Mouse (Mus musculus): ENCODE measurements at regions not wholly inside any gene's neighbourhood (a gene's known extent, or its start where the extent isn't known, plus 50 kb on each side); places are given as distances from the start of the nearest gene placed in this dataset.
A peak's percentile ranks its signal among the peaks of the same experiment; 100 is the strongest.

DNA sequence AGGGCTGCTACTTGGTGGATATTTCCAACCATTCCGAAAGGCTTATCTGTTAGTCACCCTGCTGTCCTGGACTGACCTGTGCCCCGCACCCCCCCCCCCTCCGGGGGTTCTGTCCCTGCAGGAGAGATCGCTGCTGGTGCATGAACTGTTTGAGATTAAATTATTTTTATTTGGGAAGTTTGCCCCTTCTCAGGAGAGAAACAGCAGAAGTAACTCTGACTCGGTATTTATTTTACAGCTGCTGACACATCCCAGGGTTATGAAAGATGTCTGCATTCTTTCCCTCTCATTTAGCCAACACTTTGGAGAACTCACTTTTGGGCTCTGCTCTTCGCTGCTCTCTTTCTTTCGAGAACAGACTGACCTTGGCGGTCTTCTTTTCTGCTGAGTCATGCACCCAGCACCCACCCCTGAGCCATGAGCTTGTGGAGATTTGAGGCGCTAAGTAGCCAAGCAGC lies 99.5 kb upstream of the Rgma start:
- peak; percentile 70 for DNase-seq

DNA sequence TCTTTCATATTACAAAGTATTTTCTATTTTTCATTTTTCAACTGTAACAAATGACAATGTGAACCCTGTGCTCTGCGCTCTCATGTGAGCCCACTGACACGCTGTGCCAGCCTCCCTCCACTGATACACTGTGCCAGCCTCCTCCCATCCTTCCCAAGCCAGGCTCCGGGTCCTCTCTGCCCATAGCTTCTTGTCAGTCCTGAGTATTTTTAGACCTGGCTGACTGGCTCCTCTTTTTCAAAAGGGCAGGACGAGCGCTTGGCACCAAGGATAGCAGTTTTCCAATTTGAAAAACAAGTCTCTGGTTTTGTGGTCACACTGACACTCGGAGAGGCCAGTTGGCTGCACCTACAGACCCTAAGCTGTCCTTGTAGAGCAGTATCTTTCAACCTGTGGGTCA lies 96.7 kb upstream of the Rgma start:
- no peak for DNase-seq

- DNase-seq, result no peak
Observed at GRCm38 (mm10) chr7:73279936-73280445, 95.3 kb upstream of the Rgma start.

- peak; percentile 8 for DNase-seq
Observed at GRCm38 (mm10) chr7:73286244-73286643, 89.1 kb upstream of the Rgma start.

- DNase-seq, result no peak
Observed at GRCm38 (mm10) chr7:73293337-73293736, 82.0 kb upstream of the Rgma start.

GRCm38 (mm10) chr7:73294399-73294798 lies 80.9 kb upstream of the Rgma start:
- DNase-seq, result no peak

GRCm38 (mm10) chr7:73302501-73302900 lies 72.8 kb upstream of the Rgma start:
- DNase-seq, result no peak

- no peak for DNase-seq
Observed at GRCm38 (mm10) chr7:73303818-73304217, 71.5 kb upstream of the Rgma start.

DNA sequence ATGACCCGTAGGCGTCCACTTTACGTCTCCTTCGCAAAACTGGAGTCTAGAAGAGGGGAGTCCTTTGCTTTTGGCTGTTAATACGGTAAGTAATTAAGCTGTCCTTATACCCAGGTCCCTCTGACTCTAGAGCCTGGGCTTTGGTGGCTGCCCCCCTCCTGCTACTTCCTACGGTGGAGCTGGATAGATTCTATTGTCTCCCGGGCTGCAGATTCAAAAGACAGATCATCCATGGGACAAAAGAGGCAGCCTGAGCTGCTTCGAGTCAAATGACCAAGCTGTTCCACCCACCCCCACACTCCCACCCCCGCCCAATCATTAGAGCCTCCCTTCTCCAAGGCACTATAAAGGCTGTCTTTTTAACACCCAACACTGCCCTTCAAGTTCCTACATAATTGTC lies 70.5 kb upstream of the Rgma start:
- DNase-seq, result no peak

DNA sequence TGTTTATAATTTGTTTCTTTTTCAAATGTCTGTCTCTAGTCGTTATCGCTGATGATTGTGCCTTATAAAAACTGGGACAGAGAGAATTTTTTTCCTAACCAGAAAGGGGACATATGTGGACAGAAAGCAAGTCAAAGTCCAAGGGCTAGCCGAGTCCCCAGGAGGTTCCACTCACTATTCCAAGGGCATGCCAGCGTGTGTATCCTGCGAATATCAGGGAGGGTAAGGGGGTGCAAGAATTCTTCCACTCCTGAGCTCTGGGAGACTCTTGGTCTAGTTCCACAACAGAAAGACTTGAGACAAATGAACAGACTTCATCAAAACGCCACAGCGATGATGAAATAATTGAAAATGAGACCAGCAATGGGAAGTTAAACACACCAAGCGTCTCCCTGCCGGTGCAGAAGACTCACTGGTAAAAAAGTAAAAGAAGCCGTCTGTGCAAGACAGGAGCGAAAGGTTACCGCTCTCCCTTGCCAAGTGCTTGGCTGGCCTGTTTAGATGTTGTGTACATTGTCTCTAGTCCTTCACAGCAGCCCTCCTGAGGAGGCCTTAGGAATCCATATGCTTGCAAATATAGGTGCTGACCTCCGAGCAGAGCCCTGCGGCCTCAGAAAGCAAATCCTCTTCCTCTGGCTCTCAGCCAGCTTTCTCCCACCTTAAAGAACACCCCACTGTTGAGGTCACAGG lies 69.9 kb upstream of the Rgma start:
- DNase-seq, result no peak

DNA sequence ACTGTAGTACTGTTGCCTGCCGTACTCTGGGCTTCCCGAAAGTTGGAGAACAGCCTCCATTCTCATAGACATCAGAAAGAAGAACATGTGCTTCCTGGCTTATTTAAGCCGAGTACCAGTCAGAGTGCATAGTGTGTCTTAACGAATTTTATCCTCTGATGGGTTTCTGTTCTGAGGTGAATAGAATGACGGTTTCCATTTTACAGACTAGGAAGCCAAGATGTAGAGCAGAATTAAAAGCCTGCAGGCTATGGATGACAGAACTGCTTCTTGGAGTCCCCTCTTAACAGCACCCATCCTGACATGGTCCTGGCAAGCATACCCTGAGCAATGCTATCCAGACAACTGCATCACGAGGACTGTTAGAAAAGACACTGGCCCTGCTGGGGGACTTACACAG lies 69.0 kb upstream of the Rgma start:
- no peak for DNase-seq

- DNase-seq, result no peak
Observed at GRCm38 (mm10) chr7:73306728-73307127, 68.6 kb upstream of the Rgma start.

- DNase-seq, result no peak
Observed at GRCm38 (mm10) chr7:73307586-73308490, 67.5 kb upstream of the Rgma start.

- DNase-seq, result no peak
Observed at GRCm38 (mm10) chr7:73308981-73309380, 66.3 kb upstream of the Rgma start.

GRCm38 (mm10) chr7:73310056-73310455 lies 65.3 kb upstream of the Rgma start:
- DNase-seq, result no peak

DNA sequence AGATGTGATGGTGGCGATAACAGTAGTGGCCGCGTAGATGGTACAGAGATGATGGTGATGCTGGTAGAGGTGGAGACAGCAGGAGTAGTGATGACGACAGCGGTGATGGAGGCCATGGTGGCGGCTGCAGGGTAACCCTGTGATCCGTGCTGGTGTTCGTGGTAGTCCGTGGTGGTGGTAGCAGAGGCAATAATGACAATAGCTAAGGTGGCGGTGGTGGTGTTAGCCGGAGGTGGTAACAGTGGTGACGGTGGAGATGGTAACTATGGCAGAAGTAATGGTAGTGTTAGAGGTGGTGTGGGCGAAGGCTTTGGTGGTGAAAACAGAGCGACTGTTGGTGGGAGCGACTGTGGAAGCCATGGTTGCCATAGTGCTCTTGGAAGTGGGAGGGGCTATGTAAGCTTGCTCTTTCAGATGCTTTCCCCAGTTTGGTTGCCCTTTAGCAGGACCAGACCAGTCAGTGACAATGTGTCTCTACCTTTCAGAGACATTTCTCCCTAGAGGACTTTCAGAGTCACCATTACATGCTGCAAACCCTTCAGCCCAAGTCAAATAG lies 64.7 kb upstream of the Rgma start:
- DNase-seq, result no peak

- DNase-seq, result no peak
Observed at GRCm38 (mm10) chr7:73315555-73315954, 59.8 kb upstream of the Rgma start.

GRCm38 (mm10) chr7:73317574-73317973 lies 57.7 kb upstream of the Rgma start:
- DNase-seq, result no peak

- no peak for DNase-seq
Observed at GRCm38 (mm10) chr7:73319004-73319403, 56.3 kb upstream of the Rgma start.

DNA sequence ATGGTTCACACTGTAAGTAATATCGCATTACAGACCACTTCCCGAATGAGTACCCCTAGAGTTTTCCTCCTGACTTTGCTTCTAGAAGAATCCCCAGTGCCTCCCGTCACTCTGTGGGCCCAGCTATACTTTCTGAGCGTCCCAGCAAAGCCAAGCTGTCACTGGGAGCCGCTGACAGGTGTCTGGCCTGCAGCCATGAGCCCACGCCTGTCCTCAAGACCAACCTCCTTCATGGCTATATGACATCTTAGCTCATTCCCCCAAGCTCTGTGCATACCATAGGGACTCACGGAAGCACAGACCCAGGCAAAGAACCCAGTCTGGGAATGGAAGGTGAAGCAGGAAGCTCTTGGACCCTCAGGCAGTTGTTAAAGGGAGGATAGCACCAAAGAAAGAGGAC lies 55.3 kb upstream of the Rgma start:
- DNase-seq, result no peak

DNA sequence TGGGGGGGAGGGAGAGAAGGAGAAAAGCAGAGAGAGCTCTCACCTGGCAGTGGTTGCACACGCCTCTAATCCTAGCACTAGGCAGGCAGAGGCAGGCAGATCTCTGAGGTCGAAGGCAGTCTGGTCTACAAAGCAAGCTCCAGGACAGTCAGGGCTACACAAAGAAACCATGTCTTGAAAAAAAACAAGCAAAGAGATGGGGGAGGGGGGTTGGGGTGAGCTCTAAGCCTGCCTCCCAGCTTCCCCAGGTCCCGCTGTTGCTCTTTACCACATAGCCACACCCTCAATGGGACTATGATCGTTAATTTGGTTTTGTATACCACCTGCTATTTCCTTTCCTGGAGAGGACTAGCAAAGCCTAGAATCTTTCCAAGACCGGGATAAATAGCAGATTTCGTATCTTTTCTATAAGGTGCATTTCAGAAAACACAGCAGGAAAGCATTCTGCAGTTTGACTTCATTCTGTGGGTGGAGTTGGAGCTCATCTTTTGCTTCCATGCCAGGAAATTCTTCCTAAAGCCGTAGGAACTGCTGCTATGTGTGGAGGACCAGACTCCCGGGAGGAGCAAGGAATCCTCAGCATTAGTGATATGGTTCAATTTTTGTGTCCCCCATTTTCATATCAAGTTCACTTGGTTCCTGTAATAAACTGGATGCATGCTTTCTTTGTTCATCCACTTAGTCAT lies 52.7 kb upstream of the Rgma start:
- DNase-seq, result no peak

DNA sequence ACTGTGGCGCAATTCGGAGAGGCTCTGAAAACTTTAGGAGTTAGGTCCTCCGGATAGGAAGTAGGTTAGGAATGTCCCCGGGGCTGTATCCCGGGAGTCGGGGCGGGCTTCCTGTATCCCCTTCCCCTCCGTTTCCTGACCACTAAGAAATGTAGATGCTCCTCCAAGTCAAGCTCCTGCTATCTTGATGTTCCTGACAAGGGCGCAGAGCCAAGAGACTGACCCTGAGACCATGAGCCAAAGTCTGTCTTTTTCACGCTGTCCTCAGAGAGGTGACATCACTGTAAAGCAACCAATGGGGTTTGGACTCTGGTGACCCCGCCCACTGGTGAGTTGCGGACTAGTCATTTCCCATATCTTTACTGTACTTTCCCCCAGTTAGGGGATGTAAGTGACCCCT lies 51.8 kb upstream of the Rgma start:
- DNase-seq, result peak; percentile 34
